Mouse (Mus musculus) limb, embryonic 13.5 days (tissue): ENCODE measurements around the gene Kmt5a. TPM values are rescaled to one million over a fixed set of nuclear protein-coding genes. Genes with fewer than 3 reads are reported as not detected.
A peak's percentile ranks its signal among the peaks of the same experiment; 100 is the strongest.

Experiments used
- ATAC-seq: fragments of 200-750 bp; cut with Nextera tagmentation; 2 replicates; pipeline ENCODE4 v1.8.0; 2017; ENCODE audit warnings: low read depth, moderate number of reproducible peaks, moderate TSS enrichment; ENCODE audit not compliant: low FRiP score
- H3K27ac ChIP-seq: fragments of 300-500 bp; sonication (generic); 2 replicates; pipeline ENCODE4 v1.5.1; 2015; ENCODE audit warnings: inconsistent platforms, mild to moderate bottlenecking, moderate library complexity
- H3K27me3 ChIP-seq: fragments of 300-500 bp; sonication (generic); 2 replicates; pipeline ENCODE4 v1.6.1; 2015; ENCODE audit warnings: mild to moderate bottlenecking, inconsistent platforms
- H3K36me3 ChIP-seq: fragments of 300-500 bp; sonication (generic); 2 replicates; pipeline ENCODE4 v1.6.1; 2015; ENCODE audit warnings: inconsistent platforms, mild to moderate bottlenecking, moderate library complexity
- H3K4me1 ChIP-seq: fragments of 300-500 bp; sonication (generic); 2 replicates; pipeline ENCODE4 v1.6.1; 2015; ENCODE audit warnings: inconsistent platforms
- H3K4me2 ChIP-seq: fragments of 300-500 bp; sonication (generic); replicated peaks from 2 replicates; pipeline ENCODE4 v1.6.1; 2015; ENCODE audit warnings: inconsistent platforms, mild to moderate bottlenecking, moderate library complexity
- H3K4me3 ChIP-seq: fragments of 300-500 bp; sonication (generic); 2 replicates; pipeline ENCODE4 v1.5.1; 2015; ENCODE audit warnings: moderate library complexity, mild to moderate bottlenecking, inconsistent platforms
- H3K9ac ChIP-seq: fragments of 300-500 bp; sonication (generic); 2 replicates; pipeline ENCODE4 v1.6.1; 2015; ENCODE audit warnings: mild to moderate bottlenecking, inconsistent platforms
- H3K9me3 ChIP-seq: fragments of 300-500 bp; sonication (generic); 2 replicates; pipeline ENCODE4 v1.6.1; 2016; ENCODE audit warnings: inconsistent platforms
- WGBS: fragments of 180-500 bp; shearing (Covaris S2); methylation state at CpG from one replicate; pipeline ENCODE4 v1.1.7; 2015; 5-methylcytosine and 5-hydroxymethylcytosine counted together
- polyA plus RNA-seq: library from polyadenylated mRNA; unstranded; fragments of >200 nt; fragmentation: Nextera tagmentation; extraction: Ambion mirVana; gene quantifications from 2 replicates; pipeline ENCODE4 v1.2.1, GENCODE M21; 2015

The Kmt5a gene
- polyA plus RNA-seq, 1 experiment from 2014 or later, result 36.0 TPM

GRCm38 (mm10) chr5:124432398-124433012, 7.2 kb upstream of the Kmt5a start:
- H3K4me2 ChIP-seq, result no peak overlapping the region
- no peak for ATAC-seq
- no peaks in the 10 kb centered on the region for H3K27me3 ChIP-seq
- H3K27ac ChIP-seq, result no peak overlapping the region
- no peaks in the 10 kb centered on the region for H3K9me3 ChIP-seq
- no peak overlapping the region for H3K4me3 ChIP-seq
- H3K36me3 ChIP-seq, result no peaks in the 10 kb centered on the region
- H3K4me1 ChIP-seq, result no peaks in the 10 kb centered on the region
- no peak overlapping the region for H3K9ac ChIP-seq

DNA sequence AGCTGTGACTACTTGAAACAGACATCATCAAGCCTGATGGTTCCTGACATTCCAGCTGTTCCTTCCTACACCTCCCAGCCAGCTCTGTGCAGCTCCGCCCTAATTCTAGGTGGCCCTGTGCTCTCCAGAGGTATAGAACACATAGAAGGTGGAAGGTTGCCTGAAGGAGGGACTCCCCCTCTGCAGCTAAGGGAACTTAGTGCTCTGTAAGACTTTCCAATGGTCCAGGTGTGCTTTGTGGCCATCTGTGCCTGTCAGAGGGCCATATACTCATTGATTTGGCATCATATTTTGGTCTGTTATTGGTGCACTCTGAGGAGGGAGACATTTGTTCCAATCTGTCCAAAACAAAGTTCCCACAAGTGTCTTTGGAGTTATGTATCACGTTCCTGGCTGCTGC, 6.7 kb upstream of the Kmt5a start:
- Histone ChIP-seq H3K4me3 (no peak overlapping the region), H3K27me3 (no peaks in the 10 kb centered on the region), H3K4me2 (no peak overlapping the region), H3K36me3 (no peaks in the 10 kb centered on the region), H3K9ac (no peak overlapping the region), H3K27ac (no peak overlapping the region), H3K9me3 (no peaks in the 10 kb centered on the region), H3K4me1 (no peaks in the 10 kb centered on the region)
- no peak for ATAC-seq
- 56% methylated on average over 2 of the region's 2 CpGs for WGBS

GRCm38 (mm10) chr5:124438229-124438628, 1.5 kb upstream of the Kmt5a start:
- no peak overlapping the region for H3K4me2 ChIP-seq
- H3K27me3 ChIP-seq, result no peaks in the 10 kb centered on the region
- ATAC-seq, result no peak
- H3K27ac ChIP-seq, result no peak overlapping the region
- no peaks in the 10 kb centered on the region for H3K9me3 ChIP-seq
- H3K36me3 ChIP-seq, result no peaks in the 10 kb centered on the region
- no peak overlapping the region for H3K4me3 ChIP-seq
- no peak overlapping the region for H3K9ac ChIP-seq
- 89% methylated on average over 5 of the region's 5 CpGs for WGBS
- peaks cover 9% of the 10 kb centered on the region for H3K4me1 ChIP-seq

DNA sequence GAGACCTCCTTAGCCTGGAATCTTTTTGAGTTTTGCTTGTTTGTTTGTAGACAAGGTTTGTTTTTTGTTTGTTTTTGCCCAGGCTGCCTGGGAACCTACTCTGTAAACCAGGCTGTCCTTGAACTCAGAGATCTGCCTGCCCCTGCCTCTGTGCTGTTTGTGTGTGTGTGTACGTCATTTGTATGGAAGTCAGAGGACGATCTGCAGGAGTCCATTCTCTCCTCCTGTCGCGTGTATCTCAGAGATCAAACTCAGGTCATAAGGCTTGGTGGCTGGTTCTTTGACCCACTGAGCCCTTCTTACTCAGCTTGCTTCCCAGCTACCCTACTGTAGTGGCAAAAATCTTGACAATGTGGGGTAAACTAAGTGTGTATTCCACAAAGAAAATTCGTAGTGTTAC, 984 bp upstream of the Kmt5a start:
- Histone ChIP-seq H3K4me1 (peaks cover 9% of the 10 kb centered on the region), H3K4me2 (peak overlapping the region; percentile 98), H3K9ac (no peak overlapping the region), H3K9me3 (no peaks in the 10 kb centered on the region), H3K36me3 (no peaks in the 10 kb centered on the region), H3K4me3 (peak overlapping the region; percentile 85), H3K27me3 (no peaks in the 10 kb centered on the region), H3K27ac (no peak overlapping the region)
- no peak for ATAC-seq
- WGBS, result 65% methylated on average over 5 of the region's 5 CpGs

- Histone ChIP-seq H3K36me3 (no peaks in the 10 kb centered on the region), H3K27ac (peak overlapping the region; percentile 85; the same call in 1 of the 2 replicates), H3K9me3 (no peaks in the 10 kb centered on the region), H3K27me3 (no peaks in the 10 kb centered on the region), H3K4me2 (peak overlapping the region; percentile 98), H3K4me3 (peak overlapping the region; percentile 85), H3K4me1 (peaks cover 16% of the 10 kb centered on the region), H3K9ac (peak overlapping the region; percentile 82)
- WGBS, result under 1% methylated on average over 30 of the region's 30 CpGs
- ATAC-seq, result no peak; the same call in none of the 2 replicates
Observed at GRCm38 (mm10) chr5:124440094-124440701, 468 bp downstream of the Kmt5a start.

DNA sequence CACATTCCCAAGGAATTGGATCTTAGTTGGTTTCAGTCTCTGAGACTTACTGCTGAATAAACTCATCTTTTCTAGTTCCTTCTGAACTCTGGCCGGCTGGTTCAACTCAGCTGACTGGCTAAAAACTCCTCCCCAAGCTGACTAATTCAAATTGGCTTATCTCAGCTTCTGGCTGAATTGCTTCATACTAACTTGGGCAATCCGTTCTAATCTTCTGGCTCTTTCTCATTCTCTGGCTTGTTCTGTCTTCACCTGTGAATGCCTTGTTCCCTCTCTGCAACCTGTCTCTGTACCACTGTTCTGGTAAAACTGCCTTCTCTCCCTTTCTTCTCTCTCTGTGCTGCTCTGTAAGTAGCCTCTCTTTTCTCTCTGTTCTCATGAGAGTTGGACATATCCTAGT, 2.9 kb downstream of the Kmt5a start:
- Histone ChIP-seq H3K27me3 (no peaks in the 10 kb centered on the region), H3K4me1 (peaks cover 31% of the 10 kb centered on the region), H3K36me3 (peaks cover 5% of the 10 kb centered on the region), H3K27ac (no peak overlapping the region), H3K4me3 (no peak overlapping the region), H3K4me2 (no peak overlapping the region), H3K9me3 (no peaks in the 10 kb centered on the region), H3K9ac (no peak overlapping the region)
- ATAC-seq, result no peak
- 84% methylated on average over 2 of the region's 2 CpGs for WGBS

- peaks cover 20% of the 10 kb centered on the region for H3K36me3 ChIP-seq
- H3K4me3 ChIP-seq, result peak overlapping the region; percentile 90; the same call in 1 of the 2 replicates
- H3K4me2 ChIP-seq, result peak overlapping the region; percentile 87
- peaks cover 37% of the 10 kb centered on the region for H3K4me1 ChIP-seq
- no peaks in the 10 kb centered on the region for H3K9me3 ChIP-seq
- no peaks in the 10 kb centered on the region for H3K27me3 ChIP-seq
- ATAC-seq, result no peak
- H3K27ac ChIP-seq, result no peak overlapping the region
- 84% methylated on average over 3 of the region's 3 CpGs for WGBS
- no peak overlapping the region for H3K9ac ChIP-seq
Observed at GRCm38 (mm10) chr5:124444208-124444607, 4.5 kb downstream of the Kmt5a start.

GRCm38 (mm10) chr5:124444661-124445561, 5.2 kb downstream of the Kmt5a start:
- Histone ChIP-seq H3K36me3 (peaks cover 27% of the 10 kb centered on the region), H3K4me3 (peak overlapping the region; percentile 90), H3K9ac (peak overlapping the region; percentile 92), H3K27ac (peak overlapping the region; percentile 81), H3K27me3 (no peaks in the 10 kb centered on the region), H3K9me3 (no peaks in the 10 kb centered on the region), H3K4me2 (peak overlapping the region; percentile 87), H3K4me1 (peaks cover 42% of the 10 kb centered on the region)
- peak; percentile 89 for ATAC-seq
- 4% methylated on average over 62 of the region's 66 CpGs for whole genome bisulfite sequencing

- H3K4me3 ChIP-seq, result peak overlapping the region; percentile 90
- H3K27ac ChIP-seq, result peak overlapping the region; percentile 80
- no peaks in the 10 kb centered on the region for H3K9me3 ChIP-seq
- H3K4me2 ChIP-seq, result peak overlapping the region; percentile 87
- WGBS, result under 1% methylated on average over 50 of the region's 77 CpGs
- ATAC-seq, result peak; percentile 62
- H3K9ac ChIP-seq, result peak overlapping the region; percentile 92
- H3K4me1 ChIP-seq, result peaks cover 36% of the 10 kb centered on the region
- H3K36me3 ChIP-seq, result peaks cover 36% of the 10 kb centered on the region
- H3K27me3 ChIP-seq, result no peaks in the 10 kb centered on the region
Observed at GRCm38 (mm10) chr5:124445621-124446293, 6.0 kb downstream of the Kmt5a start.

- peaks cover 33% of the 10 kb centered on the region for H3K4me1 ChIP-seq
- peak; percentile 60; the same call in 1 of the 2 replicates for ATAC-seq
- H3K9ac ChIP-seq, result peak overlapping the region; percentile 92
- H3K27me3 ChIP-seq, result no peaks in the 10 kb centered on the region
- peak overlapping the region; percentile 87 for H3K4me2 ChIP-seq
- H3K9me3 ChIP-seq, result no peaks in the 10 kb centered on the region
- H3K4me3 ChIP-seq, result peak overlapping the region; percentile 90
- H3K36me3 ChIP-seq, result peaks cover 42% of the 10 kb centered on the region
- WGBS, result 2% methylated on average over 15 of the region's 15 CpGs
- peak overlapping the region; percentile 80 for H3K27ac ChIP-seq
Observed at GRCm38 (mm10) chr5:124446301-124446881, 6.7 kb downstream of the Kmt5a start.

- no peak overlapping the region for H3K4me2 ChIP-seq
- no peak overlapping the region for H3K27ac ChIP-seq
- WGBS, result 67% methylated on average over 6 of the region's 6 CpGs
- ATAC-seq, result no peak
- no peaks in the 10 kb centered on the region for H3K27me3 ChIP-seq
- H3K4me3 ChIP-seq, result no peak overlapping the region
- peaks cover 72% of the 10 kb centered on the region for H3K36me3 ChIP-seq
- H3K9me3 ChIP-seq, result no peaks in the 10 kb centered on the region
- H3K9ac ChIP-seq, result 0 out of 2 replicates have a peak overlapping the region, but pooled peaks have one; percentile 39
- peaks cover 31% of the 10 kb centered on the region for H3K4me1 ChIP-seq
Observed at GRCm38 (mm10) chr5:124449494-124449893, 9.8 kb downstream of the Kmt5a start.
